Mouse (Mus musculus) CH12.LX (cell line): Measurements from ENCODE around the gene Vmn2r83. TPM values are rescaled to one million over a fixed set of nuclear protein-coding genes. Genes with fewer than 3 reads are reported as not detected.

Experiments used
- DNase-seq: peaks from one replicate; pipeline ENCODE4 v3.0.0-alpha.2; 2013; ENCODE audit errors: extremely low read depth
- H3K27ac ChIP-seq: 2 replicates; pipeline ENCODE4 v1.5.1; 2012; ENCODE audit warnings: low read depth, mild to moderate bottlenecking, control low read depth, moderate library complexity; ENCODE audit not compliant: insufficient read depth
- H3K27me3 ChIP-seq: replicated peaks from 2 replicates; pipeline ENCODE3; 2012; ENCODE audit warnings: inconsistent platforms
- H3K36me3 ChIP-seq, 2 experiments: replicated peaks in 1 of 2; 2 replicates each; pipeline versions ENCODE3 to v1.6.1; 2012; ENCODE audit warnings: inconsistent platforms in 1 of 2, low read length in 1 of 2, mild to moderate bottlenecking in 1 of 2, mixed read lengths in 1 of 2, moderate library complexity in 1 of 2; ENCODE audit not compliant: control insufficient read depth in 1 of 2, insufficient read depth in 1 of 2
- H3K4me1 ChIP-seq, 2 experiments: 2 replicates each; pipeline ENCODE4 v1.6.1; 2012; ENCODE audit warnings: inconsistent platforms in 1 of 2, moderate library complexity in 1 of 2; ENCODE audit not compliant: insufficient read depth in 2 of 2, control insufficient read depth in 1 of 2
- H3K4me2 ChIP-seq: 2 replicates; pipeline ENCODE4 v1.6.1; 2012; ENCODE audit warnings: low read depth, mild to moderate bottlenecking, control low read depth; ENCODE audit not compliant: poor library complexity, insufficient read depth, severe bottlenecking
- H3K4me3 ChIP-seq, 3 experiments: fragments of 150-350 bp in 1 of 3; sonication (generic) in 1 of 3; replicated peaks in 1 of 3; 2 replicates each; pipeline versions ENCODE3 to v1.5.1; 2011 to 2012; ENCODE audit warnings: low read depth in 2 of 3, low read length in 2 of 3, mild to moderate bottlenecking in 2 of 3, moderate library complexity in 2 of 3, control low read depth in 1 of 3, improper control_type of control experiment in 1 of 3, inconsistent platforms in 1 of 3, mixed read lengths in 1 of 3; ENCODE audit not compliant: poor library complexity in 1 of 3
- H3K79me2 ChIP-seq: replicated peaks from 2 replicates; pipeline ENCODE4 v1.6.1; 2012; ENCODE audit warnings: mild to moderate bottlenecking, moderate library complexity; ENCODE audit not compliant: control insufficient read depth, poor library complexity, insufficient read depth, severe bottlenecking; ENCODE audit errors: extremely low read depth
- H3K9ac ChIP-seq: 2 replicates; pipeline ENCODE4 v1.6.1; 2012; ENCODE audit warnings: low read depth, mild to moderate bottlenecking, control low read depth, moderate library complexity; ENCODE audit not compliant: insufficient read depth
- H3K9me3 ChIP-seq: replicated peaks from 2 replicates; pipeline ENCODE3; 2012; ENCODE audit warnings: low read length, inconsistent platforms, mixed read lengths
- BHLHE40 ChIP-seq: IDR thresholded peaks from 2 replicates; pipeline ENCODE4 v1.6.1; 2011; ENCODE audit warnings: mild to moderate bottlenecking, low read depth, low read length, improper control_type of control experiment
- CTCF ChIP-seq, 2 experiments: IDR thresholded peaks in 1 of 2; conservative IDR thresholded peaks in 1 of 2; 2 replicates each; pipeline ENCODE4 v1.5.1; 2011 to 2012; ENCODE audit warnings: low read depth in 2 of 2, low read length in 2 of 2, improper control_type of control experiment in 1 of 2, inconsistent platforms in 1 of 2, mild to moderate bottlenecking in 1 of 2, moderate library complexity in 1 of 2
- E2F4 ChIP-seq: IDR thresholded peaks from 2 replicates; pipeline ENCODE4 v1.6.1; 2011; ENCODE audit warnings: low read depth, low read length, improper control_type of control experiment; ENCODE audit not compliant: insufficient replicate concordance
- ELF1 ChIP-seq: IDR thresholded peaks from 2 replicates; pipeline ENCODE4 v1.6.1; 2014; ENCODE audit warnings: low read depth, mild to moderate bottlenecking, inconsistent platforms, low read length, improper control_type of control experiment
- EP300 ChIP-seq: IDR thresholded peaks from 2 replicates; pipeline ENCODE4 v1.6.1; 2011; ENCODE audit warnings: low read length, improper control_type of control experiment
- ETS1 ChIP-seq: conservative IDR thresholded peaks from 2 replicates; pipeline ENCODE4 v1.6.1; 2012; ENCODE audit warnings: low read depth, mild to moderate bottlenecking, inconsistent platforms, low read length, improper control_type of control experiment, moderate library complexity
- IRF4 ChIP-seq: IDR thresholded peaks from 2 replicates; pipeline ENCODE4 v1.6.1; 2014; ENCODE audit warnings: low read depth, mild to moderate bottlenecking, inconsistent platforms, low read length, improper control_type of control experiment
- JUND ChIP-seq: conservative IDR thresholded peaks from 2 replicates; pipeline ENCODE4 v1.6.1; 2011; ENCODE audit warnings: low read depth, low read length, improper control_type of control experiment
- MAFK ChIP-seq: IDR thresholded peaks from 2 replicates; pipeline ENCODE4 v1.6.1; 2011; ENCODE audit warnings: low read length, improper control_type of control experiment; ENCODE audit not compliant: insufficient replicate concordance
- MYC ChIP-seq: IDR thresholded peaks from 2 replicates; pipeline ENCODE4 v1.6.1; 2011; ENCODE audit warnings: low read depth, mild to moderate bottlenecking, improper control_type of control experiment, low read length
- NELFE ChIP-seq: IDR thresholded peaks from 2 replicates; pipeline ENCODE4 v1.6.1; 2011; ENCODE audit warnings: low read depth, low read length, improper control_type of control experiment
- PAX5 ChIP-seq: IDR thresholded peaks from 2 replicates; pipeline ENCODE4 v1.6.1; 2012; ENCODE audit warnings: low read length, inconsistent platforms, mixed read lengths
- POLR2A ChIP-seq: IDR thresholded peaks from 2 replicates; pipeline ENCODE4 v1.6.1; 2011; ENCODE audit warnings: low read depth, mild to moderate bottlenecking, improper control_type of control experiment, low read length
- POLR2AphosphoS2 ChIP-seq: IDR thresholded peaks from 2 replicates; pipeline ENCODE4 v1.6.1; 2011; ENCODE audit warnings: low read depth, low read length, improper control_type of control experiment
- RAD21 ChIP-seq: IDR thresholded peaks from 2 replicates; pipeline ENCODE4 v1.6.1; 2011; ENCODE audit warnings: low read depth, mild to moderate bottlenecking, low read length, improper control_type of control experiment, moderate library complexity
- SIN3A ChIP-seq: IDR thresholded peaks from 2 replicates; pipeline ENCODE4 v1.6.1; 2012; ENCODE audit warnings: low read length, improper control_type of control experiment, inconsistent platforms
- SMC3 ChIP-seq: IDR thresholded peaks from 2 replicates; pipeline ENCODE4 v1.6.1; 2011; ENCODE audit warnings: low read depth, low read length, improper control_type of control experiment
- TBP ChIP-seq: conservative IDR thresholded peaks from 2 replicates; pipeline ENCODE4 v1.6.1; 2011; ENCODE audit warnings: low read depth, low read length, improper control_type of control experiment
- TCF12 ChIP-seq: IDR thresholded peaks from 2 replicates; pipeline ENCODE4 v1.6.1; 2014; ENCODE audit warnings: low read depth, mild to moderate bottlenecking, inconsistent platforms, low read length, improper control_type of control experiment
- ZC3H11A ChIP-seq: IDR thresholded peaks from 2 replicates; pipeline ENCODE4 v1.6.1; 2012; ENCODE audit warnings: low read depth, mild to moderate bottlenecking, inconsistent platforms, low read length, improper control_type of control experiment
- ZMIZ1 ChIP-seq: IDR thresholded peaks from 2 replicates; pipeline ENCODE4 v1.6.1; 2012; ENCODE audit warnings: low read depth, mild to moderate bottlenecking, inconsistent platforms, low read length, improper control_type of control experiment
- dilution Hi-C: fragments of 300-500 bp; cut with MboI; formaldehyde crosslinking; loops from 2 replicates; pipeline ENCODE4 v1.14.3; 2020; ENCODE audit warnings: low sequenced_read_pairs; ENCODE audit not compliant: extremely low pct_unique_long_range_greater_than_20kb, extremely low pct_ligation_motif_present
- in situ Hi-C: fragments of 300-500 bp; cut with MboI; formaldehyde crosslinking; loops from 3 replicates; pipeline ENCODE4 v1.14.3; 2019; ENCODE audit warnings: low sequenced_read_pairs, low pct_ligation_motif_present, low pct_unique_long_range_greater_than_20kb, mixed read lengths
- polyA plus RNA-seq: library from polyadenylated mRNA; unstranded; fragments of >175 nt; gene quantifications from 2 replicates; pipeline ENCODE4 v1.2.1, GENCODE M21; 2012; ENCODE audit warnings: low read depth; ENCODE audit not compliant: insufficient read length
- total RNA-seq, 2 experiments: library from RNA; depleted of rRNA; stranded (reverse); fragments of 300-350 nt in 1 of 2; fragments of >200 nt in 1 of 2; gene quantifications; 2 replicates each; pipeline ENCODE4 v1.2.3; 2012 to 2014

Vmn2r83 gene
- total and polyA plus RNA-seq, 3 experiments, result not detected

DNA sequence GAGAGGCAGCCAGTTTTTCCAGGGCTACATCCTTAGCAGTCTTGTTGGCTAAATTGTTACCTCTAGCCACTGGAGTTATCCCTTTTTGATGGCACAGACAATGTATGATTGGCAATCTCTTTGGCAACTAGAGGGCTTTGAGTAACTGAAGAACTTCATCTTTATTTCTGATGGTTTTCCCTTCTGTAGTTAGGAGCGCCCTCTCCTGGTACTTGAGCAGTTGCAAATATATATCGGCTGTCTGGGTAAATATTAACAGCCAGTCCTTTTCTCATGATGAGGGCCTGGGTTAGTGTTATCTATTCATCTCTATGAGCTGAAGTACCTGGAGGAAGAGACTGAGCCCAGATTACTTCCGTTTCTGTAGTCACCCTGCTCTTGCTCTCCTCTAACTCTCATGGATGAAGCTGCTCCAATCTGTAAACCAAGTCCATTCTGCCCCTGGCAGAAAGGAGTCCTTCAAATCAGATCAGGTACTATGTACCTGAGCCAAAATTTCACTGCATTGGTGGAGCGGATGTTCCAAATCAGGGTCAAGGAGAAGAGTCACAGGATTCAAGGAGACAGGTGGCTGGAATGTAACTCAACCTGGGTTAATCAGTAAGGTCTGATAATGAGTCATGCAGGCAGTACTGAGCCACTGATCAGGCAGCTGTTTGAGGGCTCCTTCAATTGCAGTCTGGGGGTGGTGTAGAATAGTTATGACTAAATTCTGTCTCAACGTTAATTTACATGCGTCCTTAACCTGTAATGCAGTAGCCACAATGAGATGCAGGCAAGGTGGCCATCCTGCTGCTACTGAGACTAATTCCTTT, 34.5 kb downstream of the Vmn2r83 start:
- TF ChIP-seq CTCF (conservative IDR thresholded peaks at IDR 0.05 in 1 of 2, IDR thresholded peaks at IDR 0.05 in 1 of 2; ENCODE audit: low read depth in 2 of 2, low read length in 2 of 2), result peak; percentile 46 to 84
- TF ChIP-seq MYC, result no peak
- no peak for TF ChIP-seq TBP
- TF ChIP-seq POLR2AphosphoS2, result no peak
- no peak for TF ChIP-seq ETS1
- TF ChIP-seq ZMIZ1, result no peak
- no peak for TF ChIP-seq PAX5
- TF ChIP-seq SMC3, result peak; percentile 73
- peak; percentile 86 for TF ChIP-seq RAD21
- TF ChIP-seq ZC3H11A, result 0 out of 2 replicates have a peak, but pooled peaks have one; percentile 24
- H3K4me2 ChIP-seq, result no peak overlapping the region
- H3K79me2 ChIP-seq, result no peaks in the 10 kb centered on the region
- H3K4me1 ChIP-seq, result peaks cover 0 to 17% of the 10 kb centered on the region in 2 experiments; a peak in 3 of 4 replicates
- no peak overlapping the region for H3K9ac ChIP-seq
- H3K9me3 ChIP-seq, result no peaks in the 10 kb centered on the region
- dilution Hi-C loops, result no loop called here
- H3K27ac ChIP-seq, result no peak overlapping the region
- in situ Hi-C loops, result loop anchor here (25.0 kb wide), 1 partner anchor 91 kb away; no protein-coding TSS in a partner anchor
- H3K27me3 ChIP-seq, result no peaks in the 10 kb centered on the region
- H3K4me3 ChIP-seq, result no peak overlapping the region
- DNase-seq, result peak; percentile 67
- no peaks in the 10 kb centered on the region for H3K36me3 ChIP-seq

DNA sequence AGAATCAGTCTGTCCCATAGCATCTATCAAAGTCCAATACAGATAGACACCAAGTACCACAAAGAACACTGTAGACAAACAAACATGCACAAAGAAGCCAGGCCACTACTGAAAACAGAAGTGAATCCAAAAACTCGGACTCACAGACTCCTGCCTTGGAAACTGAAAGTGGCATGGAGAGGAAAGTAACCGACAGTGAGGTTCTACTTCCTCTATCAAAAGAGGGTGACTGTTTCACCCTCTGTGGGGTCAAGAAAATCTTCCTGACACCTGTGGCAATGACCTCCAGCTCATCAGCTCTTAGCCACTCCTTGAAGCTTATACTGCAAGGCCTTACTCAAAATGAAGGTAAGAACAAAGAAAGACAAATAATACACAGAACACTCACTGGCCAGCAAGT, 38.2 kb downstream of the Vmn2r83 start:
- Histone ChIP-seq H3K9me3 (no peaks in the 10 kb centered on the region), H3K4me3 (no peak overlapping the region), H3K9ac (no peak overlapping the region), H3K79me2 (no peaks in the 10 kb centered on the region), H3K27me3 (no peaks in the 10 kb centered on the region), H3K27ac (no peak overlapping the region), H3K36me3 (no peaks in the 10 kb centered on the region), H3K4me2 (peak overlapping the region; percentile 47), H3K4me1 (peaks cover 0 to 17% of the 10 kb centered on the region in 2 experiments; a peak in 3 of 4 replicates)
- no peak for TF ChIP-seq E2F4
- no peak for TF ChIP-seq SIN3A
- 0 out of 2 replicates have a peak, but pooled peaks have one; percentile 30 for TF ChIP-seq JUND
- TF ChIP-seq TCF12, result peak; percentile 62; the same call in 1 of the 2 replicates
- no peak for TF ChIP-seq ZC3H11A
- no peak for TF ChIP-seq POLR2A
- TF ChIP-seq EP300, result peak; percentile 93
- TF ChIP-seq MAFK, result 0 out of 2 replicates have a peak, but pooled peaks have one; percentile 5
- 0 out of 2 replicates have a peak, but pooled peaks have one; percentile 18 for TF ChIP-seq ELF1
- TF ChIP-seq MYC, result 0 out of 2 replicates have a peak, but pooled peaks have one; percentile 14
- TF ChIP-seq BHLHE40, result peak; percentile 35
- TF ChIP-seq RAD21, result no peak
- 0 out of 2 replicates have a peak, but pooled peaks have one; percentile 25 for TF ChIP-seq ETS1
- TF ChIP-seq IRF4, result peak; percentile 83; the same call in 1 of the 2 replicates
- no peak for TF ChIP-seq NELFE
- peak; percentile 53 for DNase-seq
- dilution Hi-C loops, result no loop called here
- in situ Hi-C loops, result loop anchor here (25.0 kb wide), 1 partner anchor 94 kb away; no protein-coding TSS in a partner anchor
